21 mouse cellular contexts compared by ENCODE assay signal in the genomic region with DNA sequence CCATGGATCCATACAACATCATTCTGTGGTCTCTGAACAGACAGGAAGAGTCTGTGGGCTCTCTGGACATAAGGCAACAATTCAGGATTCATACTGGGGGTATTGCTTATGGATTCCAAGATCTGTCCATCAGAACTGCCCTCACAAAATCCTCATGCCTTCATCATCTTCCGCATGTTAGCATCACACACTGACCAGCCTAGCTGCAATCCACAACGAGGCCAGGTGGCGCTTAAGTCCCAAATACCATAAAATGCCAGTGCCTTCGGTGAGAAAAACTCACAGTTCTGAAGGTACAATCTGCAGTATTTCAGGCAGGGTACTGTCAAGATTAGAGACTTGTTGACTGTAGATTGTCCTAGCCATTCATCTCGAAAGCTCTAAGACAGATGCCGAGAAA. TPM values are rescaled to one million over a fixed set of nuclear protein-coding genes. Genes with fewer than 3 reads are reported as not detected.
DNase-seq lines count a peak whose midpoint lies in the region; ATAC-seq and TF ChIP-seq lines count a peak whose summit lies in the region.
"Had no signal": no experiment of that assay in that cellular context is flagged by ENCODE, and none has a peak within 500 bp of the region (broad histone marks: within the 10 kb centered on the region; RNA-seq: fewer than 3 reads in every experiment).

No protein-coding gene starts in this region.

- TF ChIP-seq CTCF in embryonic fibroblast, embryonic 13.5 days (IDR thresholded peaks at IDR 0.05; ENCODE audit: borderline replicate concordance, insufficient read depth, low read length), result no peak

- H3K27me3 ChIP-seq in heart, embryonic 12.5 days (replicated peaks), result no peaks in the 10 kb centered on the region
- H3K27me3 ChIP-seq in neural tube, embryonic 11.5 days (ENCODE audit: control insufficient read depth, insufficient read depth, low read length), result no peaks in the 10 kb centered on the region
- H3K27me3 ChIP-seq in neural tube, embryonic 15.5 days (replicated peaks), result peaks cover 3% of the 10 kb centered on the region
- H3K27me3 ChIP-seq: lung, embryonic 15.5 days had no signal

- 42% methylated on average over 6 of the region's 6 CpGs for WGBS in heart, embryonic 12.5 days
- WGBS in neural tube, embryonic 11.5 days, result 56% methylated on average over 6 of the region's 6 CpGs
- WGBS in neural tube, embryonic 15.5 days, result 41% methylated on average over 6 of the region's 6 CpGs

- peak; percentile 88 for TF ChIP-seq POLR2A in embryonic fibroblast, embryonic 13.5 days (IDR thresholded peaks at IDR 0.05; ENCODE audit: low read depth, low read length)

- H3K9ac ChIP-seq in heart, embryonic 12.5 days, result no peak overlapping the region
- H3K9ac ChIP-seq in neural tube, embryonic 11.5 days (ENCODE audit: low read length), result no peak overlapping the region
- no peak overlapping the region for H3K9ac ChIP-seq in neural tube, embryonic 15.5 days (replicated peaks)
- H3K9ac ChIP-seq: hindbrain, embryonic 13.5 days; liver, embryonic 15.5 days; lung, embryonic 15.5 days; midbrain, embryonic 12.5 days; neural tube, embryonic 13.5 days had no signal

- H3K9me3 ChIP-seq in heart, embryonic 12.5 days (replicated peaks), result no peaks in the 10 kb centered on the region
- no peaks in the 10 kb centered on the region for H3K9me3 ChIP-seq in neural tube, embryonic 11.5 days (ENCODE audit: control insufficient read depth, low read length)
- H3K9me3 ChIP-seq in neural tube, embryonic 15.5 days (replicated peaks), result no peaks in the 10 kb centered on the region
- H3K9me3 ChIP-seq: hindbrain, embryonic 13.5 days; liver, embryonic 15.5 days; lung, embryonic 15.5 days; midbrain, embryonic 12.5 days; neural tube, embryonic 13.5 days had no signal

- DNase-seq in heart, adult 11 months, result peak; percentile 77
- DNase-seq in neural tube, embryonic 11.5 days (ENCODE audit: low spot score), result no peak
- DNase-seq in ovary, postnatal 36 days (ENCODE audit: low spot score), result no peak
- no peak for DNase-seq in urinary bladder, postnatal 10 days (ENCODE audit: low spot score)
- DNase-seq: cerebellum, adult 11 months; cerebellum, adult 9-11 months; kidney, adult 18-20 months; kidney, postnatal 4 days; liver; right cerebral cortex, adult 18-20 months; right cerebral cortex, postnatal 4 days; thymus, postnatal 14 days had no signal

- peaks cover 28% of the 10 kb centered on the region for H3K4me1 ChIP-seq in heart, embryonic 12.5 days (replicated peaks)
- H3K4me1 ChIP-seq in neural tube, embryonic 11.5 days (ENCODE audit: control insufficient read depth, insufficient read depth, low read length), result peaks cover 12% of the 10 kb centered on the region; the same call in 1 of the 2 replicates
- peaks cover 33% of the 10 kb centered on the region for H3K4me1 ChIP-seq in neural tube, embryonic 15.5 days
- peaks cover 6% of the 10 kb centered on the region; the same call in 1 of the 2 replicates for H3K4me1 ChIP-seq in embryonic fibroblast, embryonic 13.5 days (ENCODE audit: control insufficient read depth, insufficient read depth, low read length)
- H3K4me1 ChIP-seq: liver, embryonic 15.5 days had no signal

- no peak overlapping the region for H3K27ac ChIP-seq in heart, embryonic 12.5 days (ENCODE audit: poor library complexity, severe bottlenecking)
- peak overlapping the region; percentile 42; the same call in 1 of the 2 replicates for H3K27ac ChIP-seq in neural tube, embryonic 11.5 days (ENCODE audit: low read depth, low read length)
- no peak overlapping the region for H3K27ac ChIP-seq in neural tube, embryonic 15.5 days (replicated peaks)
- H3K27ac ChIP-seq in embryonic fibroblast, embryonic 13.5 days (ENCODE audit: insufficient read depth, low read length), result peak overlapping the region; percentile 30; the same call in 1 of the 2 replicates
- H3K27ac ChIP-seq: hindbrain, embryonic 13.5 days; liver, embryonic 15.5 days; lung, embryonic 15.5 days; midbrain, embryonic 12.5 days had no signal

- peaks cover 19% of the 10 kb centered on the region for H3K36me3 ChIP-seq in heart, embryonic 12.5 days
- H3K36me3 ChIP-seq in neural tube, embryonic 11.5 days (ENCODE audit: control insufficient read depth, insufficient read depth, low read length), result no peaks in the 10 kb centered on the region
- no peaks in the 10 kb centered on the region for H3K36me3 ChIP-seq in neural tube, embryonic 15.5 days
- H3K36me3 ChIP-seq: hindbrain, embryonic 13.5 days; liver, embryonic 15.5 days; midbrain, embryonic 12.5 days; neural tube, embryonic 13.5 days had no signal

- ATAC-seq in heart, embryonic 12.5 days (ENCODE audit: insufficient number of reproducible peaks, low FRiP score), result no peak
- ATAC-seq in neural tube, embryonic 11.5 days (ENCODE audit: insufficient read depth, low FRiP score, low TSS enrichment), result no peak
- no peak for ATAC-seq in neural tube, embryonic 15.5 days (ENCODE audit: low FRiP score)
- ATAC-seq: inflammation-experienced regulatory T-cells, adult 6 months had no signal

- no peak overlapping the region for H3K4me3 ChIP-seq in heart, embryonic 12.5 days
- H3K4me3 ChIP-seq in neural tube, embryonic 11.5 days (ENCODE audit: low read depth, low read length), result no peak overlapping the region
- H3K4me3 ChIP-seq in neural tube, embryonic 15.5 days (replicated peaks), result no peak overlapping the region
- peak overlapping the region; percentile 19 for H3K4me3 ChIP-seq in embryonic fibroblast, embryonic 13.5 days (ENCODE audit: insufficient read depth, low read length)
- H3K4me3 ChIP-seq: hindbrain, embryonic 13.5 days; liver, embryonic 15.5 days; lung, embryonic 15.5 days; midbrain, embryonic 12.5 days; neural tube, embryonic 13.5 days had no signal

- no peak overlapping the region for H3K4me2 ChIP-seq in heart, embryonic 12.5 days
- H3K4me2 ChIP-seq in neural tube, embryonic 11.5 days (ENCODE audit: low read depth), result no peak overlapping the region
- no peak overlapping the region for H3K4me2 ChIP-seq in neural tube, embryonic 15.5 days
- H3K4me2 ChIP-seq: hindbrain, embryonic 13.5 days; liver, embryonic 15.5 days; lung, embryonic 15.5 days; midbrain, embryonic 12.5 days; neural tube, embryonic 13.5 days had no signal

RNA-seq across cellular contexts. Expression of a gene that starts 4.3 kb away (rescaled TPM):
- 93.5 and 100 TPM in 2 replicates for polyA plus RNA-seq in heart, embryonic 12.5 days (2016; fragmentation: Nextera tagmentation; extraction: Ambion mirVana)
- polyA plus RNA-seq in neural tube, embryonic 11.5 days (2014; fragmentation: Nextera tagmentation; extraction: Ambion mirVana), result 30.1 and 31.7 TPM in 2 replicates
- 8.9 and 10.2 TPM in 2 replicates for polyA plus RNA-seq in neural tube, embryonic 15.5 days (2015; fragmentation: Nextera tagmentation; extraction: Ambion mirVana)
- polyA plus RNA-seq in embryonic fibroblast, embryonic 13.5 days (2011; ENCODE audit: insufficient read length, low read depth, missing spikeins), result 464 and 759 TPM in 2 replicates
- polyA plus RNA-seq: inflammation-experienced regulatory T-cells, adult 6 months had no signal

Comparison
In these comparisons a context has a peak if more than half of its experiments do, and no peak if none do; other contexts are left out.
1. H3K27ac ChIP-seq: peak in neural tube, embryonic 11.5 days (single experiment) and embryonic fibroblast, embryonic 13.5 days (single experiment); none in heart, embryonic 12.5 days (single experiment) and neural tube, embryonic 15.5 days (single experiment).